Mouse (Mus musculus): ENCODE results near the gene Clps.
A peak's percentile ranks its signal among the peaks of the same experiment; 100 is the strongest.
"Not testable (repeated sequence)": the region's sequence is repeated elsewhere in the genome, so short reads cannot be mapped to it uniquely, and the experiment has no call there.

Clps gene

GRCm38 (mm10) chr17:28560598-28560997 lies at the start of gene Clps:
Gene Clps, minus strand, starts transcription at chr17:28560766.
- DNase-seq, result no peak

GRCm38 (mm10) chr17:28609543-28609942 lies 49.0 kb upstream of the Clps start:
- DNase-seq, result no peak

GRCm38 (mm10) chr17:28601557-28602250 lies 41.1 kb upstream of the Clps start:
- peak; percentile 15 to 42 for DNase-seq

GRCm38 (mm10) chr17:28600780-28601179 lies 40.2 kb upstream of the Clps start:
- DNase-seq, result no peak

GRCm38 (mm10) chr17:28593965-28594364 lies 33.4 kb upstream of the Clps start:
- no peak for DNase-seq

- DNase-seq, result peak; percentile 88 to 90
These were observed 32.4 kb upstream of the Clps start for GRCm38 (mm10) chr17:28592998-28593397.

GRCm38 (mm10) chr17:28591476-28591875 lies 30.9 kb upstream of the Clps start:
- no peak for DNase-seq

- DNase-seq, result no peak
These were observed 30.0 kb upstream of the Clps start for GRCm38 (mm10) chr17:28590596-28590995.

- no peak for DNase-seq
These were observed 28.0 kb upstream of the Clps start for GRCm38 (mm10) chr17:28588591-28588990.

- peak in 1 of 2 experiments; percentile 22 for DNase-seq
These were observed 25.9 kb upstream of the Clps start for GRCm38 (mm10) chr17:28586509-28586908.

- no peak for DNase-seq
These were observed 20.5 kb upstream of the Clps start for GRCm38 (mm10) chr17:28581056-28581455.

- peak; percentile 92 to 93 for DNase-seq
These were observed 19.8 kb upstream of the Clps start for GRCm38 (mm10) chr17:28580396-28580795.

- DNase-seq, result peak; percentile 81
These were observed 14.9 kb upstream of the Clps start, which contains the start of gene Lhfpl5 for GRCm38 (mm10) chr17:28575244-28576125. Gene Lhfpl5, plus strand, starts transcription at chr17:28575641.

GRCm38 (mm10) chr17:28572941-28573340 lies 12.4 kb upstream of the Clps start:
- DNase-seq, result no peak

GRCm38 (mm10) chr17:28572521-28572920 lies 12.0 kb upstream of the Clps start:
- no peak for DNase-seq

GRCm38 (mm10) chr17:28571868-28572267 lies 11.3 kb upstream of the Clps start:
- no peak for DNase-seq

GRCm38 (mm10) chr17:28567541-28567940 lies 7.0 kb upstream of the Clps start:
- no peak for DNase-seq

- no peak for DNase-seq
These were observed 4.6 kb upstream of the Clps start for GRCm38 (mm10) chr17:28565181-28565580.

GRCm38 (mm10) chr17:28561613-28562012 lies 1.0 kb upstream of the Clps start:
- no peak for DNase-seq

GRCm38 (mm10) chr17:28557772-28558171 lies 2.8 kb downstream of the Clps start:
- no peak for DNase-seq

- no peak for DNase-seq
These were observed 3.8 kb downstream of the Clps start for GRCm38 (mm10) chr17:28556635-28557396.

- DNase-seq, result not testable (repeated sequence)
These were observed 6.5 kb downstream of the Clps start for GRCm38 (mm10) chr17:28554021-28554420.

All from kidney, postnatal 4 days (tissue).